Mouse (Mus musculus): ENCODE measurements around the gene Lypd3. TPM values are rescaled to one million over a fixed set of nuclear protein-coding genes. Genes with fewer than 3 reads are reported as not detected.

Lypd3 gene
- total RNA-seq (2015; ENCODE audit: low replicate concordance) = not detected in 2 replicates
- not detected in 2 replicates for total RNA-seq (2017; ENCODE audit: low replicate concordance)

GRCm38 (mm10) chr7:24636264-24636663, at the start of gene Lypd3:
Gene Lypd3 (plus strand): TSS chr7:24636550.
- ATAC-seq (replicated peaks; ENCODE audit: low FRiP score, poor library complexity, severe bottlenecking) = no peak

DNA sequence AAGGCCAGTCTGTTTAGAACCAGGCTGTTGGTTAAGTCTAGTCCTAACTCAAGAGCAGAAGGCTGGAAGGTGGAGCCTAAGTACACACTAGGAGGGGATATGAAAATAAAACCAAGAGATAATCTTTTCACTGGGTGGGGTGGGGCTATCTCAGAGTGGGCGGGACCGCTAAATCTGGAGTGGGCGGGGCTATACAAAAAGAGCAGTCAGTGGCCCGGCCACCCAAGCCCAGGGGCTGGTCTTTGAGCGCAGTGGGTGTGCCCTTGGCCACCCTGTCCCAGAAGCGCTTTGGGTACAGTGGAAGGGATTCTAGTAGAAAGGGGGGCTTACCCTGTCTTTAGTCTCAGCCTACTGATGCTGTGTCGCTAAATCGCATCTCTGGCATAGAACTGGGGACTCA, 49.5 kb upstream of the Lypd3 start:
- no peak for ATAC-seq (replicated peaks; ENCODE audit: low FRiP score, poor library complexity, severe bottlenecking)

GRCm38 (mm10) chr7:24587330-24588105, 48.8 kb upstream of the Lypd3 start, which contains the start of the genes Ethe1 and Zfp575:
Gene Ethe1 (plus strand): TSS chr7:24587543.
Gene Zfp575 (minus strand): TSS chr7:24587641.
- ATAC-seq (replicated peaks; ENCODE audit: low FRiP score, poor library complexity, severe bottlenecking) = no peak

GRCm38 (mm10) chr7:24588336-24588735, 48.0 kb upstream of the Lypd3 start:
- ATAC-seq (replicated peaks; ENCODE audit: low FRiP score, poor library complexity, severe bottlenecking) = no peak

DNA sequence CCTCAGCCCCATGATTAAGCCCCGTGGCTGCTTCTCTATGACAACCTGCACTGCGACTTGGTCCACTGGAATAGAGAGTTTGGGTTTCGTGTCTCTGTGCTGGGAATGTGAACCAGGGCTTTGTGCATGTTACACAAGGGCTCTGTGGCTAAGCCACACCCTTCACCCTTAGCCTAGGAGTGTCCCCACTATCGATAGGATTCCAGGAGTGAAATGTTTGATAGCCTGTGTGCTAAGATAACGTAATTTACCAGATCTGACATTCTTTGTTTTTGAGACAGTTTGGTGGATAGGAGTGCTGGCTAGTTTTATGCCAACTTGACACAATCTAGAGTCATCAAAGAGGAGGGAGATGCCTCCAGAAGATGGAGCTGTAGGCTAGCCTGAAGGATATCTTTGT, 44.6 kb upstream of the Lypd3 start:
- ATAC-seq (replicated peaks; ENCODE audit: low FRiP score, poor library complexity, severe bottlenecking) = 0 out of 2 replicates have a peak, but pooled peaks have one; percentile 29

GRCm38 (mm10) chr7:24592163-24592562, 44.2 kb upstream of the Lypd3 start:
- ATAC-seq (replicated peaks; ENCODE audit: low FRiP score, poor library complexity, severe bottlenecking) = no peak

DNA sequence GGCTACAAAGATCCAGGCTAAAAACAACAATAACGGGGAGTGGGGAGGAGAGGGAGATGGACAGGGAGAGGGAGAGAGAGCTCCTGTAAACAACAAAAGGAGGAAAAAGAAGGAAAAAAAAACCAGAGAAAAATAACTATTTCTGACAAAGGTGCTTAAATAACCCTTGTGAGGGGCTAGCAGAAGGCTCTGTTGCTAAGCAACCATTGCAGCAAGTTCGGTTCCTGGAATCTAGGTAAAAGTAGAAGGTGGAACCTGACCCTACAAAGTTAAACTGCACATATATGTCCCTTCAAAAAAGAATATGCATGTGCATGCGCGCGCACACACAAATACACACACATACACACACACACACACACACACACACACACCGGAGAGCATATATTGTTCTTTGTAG, 43.6 kb upstream of the Lypd3 start:
- ATAC-seq (replicated peaks; ENCODE audit: low FRiP score, poor library complexity, severe bottlenecking) = no peak

- ATAC-seq (replicated peaks; ENCODE audit: low FRiP score, poor library complexity, severe bottlenecking) = peak; percentile 78
Measured at GRCm38 (mm10) chr7:24593621-24594308, 42.6 kb upstream of the Lypd3 start.

- no peak for ATAC-seq (replicated peaks; ENCODE audit: low FRiP score, poor library complexity, severe bottlenecking)
Measured at GRCm38 (mm10) chr7:24594309-24594803, 42.0 kb upstream of the Lypd3 start.

DNA sequence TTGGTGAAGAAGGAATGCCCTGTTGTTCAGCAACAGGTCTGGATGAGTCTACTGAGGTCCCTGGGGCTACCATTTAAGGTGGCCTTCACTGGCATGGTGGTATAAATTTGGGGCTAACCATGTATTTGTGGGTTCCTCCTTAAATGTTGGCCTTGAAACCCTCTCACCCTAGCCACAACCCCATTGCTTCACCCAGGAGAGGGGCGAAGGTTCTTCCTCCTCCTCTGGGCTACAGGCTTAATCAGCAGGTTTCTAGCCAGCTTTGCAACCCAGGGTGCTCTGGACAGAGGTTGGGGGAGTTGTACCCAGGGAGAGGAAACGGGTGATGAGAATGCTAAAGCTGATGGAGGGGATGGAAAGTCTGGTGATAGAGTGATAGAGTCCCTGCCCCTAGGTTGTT, 40.9 kb upstream of the Lypd3 start:
- ATAC-seq (replicated peaks; ENCODE audit: low FRiP score, poor library complexity, severe bottlenecking) = no peak

- ATAC-seq (replicated peaks; ENCODE audit: low FRiP score, poor library complexity, severe bottlenecking) = no peak
Measured at GRCm38 (mm10) chr7:24598121-24598520, 38.2 kb upstream of the Lypd3 start.

DNA sequence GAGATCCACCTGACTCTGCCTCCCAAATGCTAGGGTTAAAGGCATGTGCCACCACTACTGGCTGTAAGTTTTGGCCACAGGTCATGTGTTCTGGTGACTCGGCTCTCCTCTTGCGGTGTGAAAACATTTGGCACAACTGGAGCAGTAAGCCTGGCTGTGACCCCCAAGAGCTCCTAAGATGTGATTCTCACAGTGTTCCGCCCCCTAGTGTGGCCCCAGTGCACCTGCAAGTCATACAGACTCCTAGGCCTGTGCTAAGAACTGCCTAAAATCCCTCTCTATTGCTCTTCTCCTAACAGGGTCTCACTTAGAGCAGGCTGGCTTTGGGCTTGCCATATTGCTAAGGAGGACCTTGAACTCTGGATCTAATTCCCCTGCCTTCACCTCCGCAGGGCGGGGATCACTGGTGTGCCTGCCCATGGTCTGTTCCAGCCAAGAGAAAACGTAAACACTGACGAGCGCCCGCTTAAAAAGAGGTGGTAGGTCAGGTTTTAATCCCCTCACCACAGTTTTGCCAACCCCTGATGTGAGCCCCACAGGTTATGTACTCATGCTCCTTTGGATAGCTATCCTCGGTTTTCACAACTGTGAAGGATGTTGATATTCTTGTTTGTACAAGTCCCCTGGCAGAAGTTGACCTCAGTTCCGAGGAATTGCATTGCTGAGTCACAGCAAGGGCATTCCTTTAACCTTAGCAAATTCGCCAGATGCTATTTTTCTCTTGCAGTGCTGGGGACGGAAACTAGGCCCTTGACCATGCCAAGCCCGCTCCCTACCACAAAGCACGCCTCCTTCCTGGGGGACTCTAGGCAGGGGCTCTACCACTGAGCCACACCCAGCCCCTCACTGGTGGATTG, 36.9 kb upstream of the Lypd3 start:
- no peak for ATAC-seq (replicated peaks; ENCODE audit: low FRiP score, poor library complexity, severe bottlenecking)

DNA sequence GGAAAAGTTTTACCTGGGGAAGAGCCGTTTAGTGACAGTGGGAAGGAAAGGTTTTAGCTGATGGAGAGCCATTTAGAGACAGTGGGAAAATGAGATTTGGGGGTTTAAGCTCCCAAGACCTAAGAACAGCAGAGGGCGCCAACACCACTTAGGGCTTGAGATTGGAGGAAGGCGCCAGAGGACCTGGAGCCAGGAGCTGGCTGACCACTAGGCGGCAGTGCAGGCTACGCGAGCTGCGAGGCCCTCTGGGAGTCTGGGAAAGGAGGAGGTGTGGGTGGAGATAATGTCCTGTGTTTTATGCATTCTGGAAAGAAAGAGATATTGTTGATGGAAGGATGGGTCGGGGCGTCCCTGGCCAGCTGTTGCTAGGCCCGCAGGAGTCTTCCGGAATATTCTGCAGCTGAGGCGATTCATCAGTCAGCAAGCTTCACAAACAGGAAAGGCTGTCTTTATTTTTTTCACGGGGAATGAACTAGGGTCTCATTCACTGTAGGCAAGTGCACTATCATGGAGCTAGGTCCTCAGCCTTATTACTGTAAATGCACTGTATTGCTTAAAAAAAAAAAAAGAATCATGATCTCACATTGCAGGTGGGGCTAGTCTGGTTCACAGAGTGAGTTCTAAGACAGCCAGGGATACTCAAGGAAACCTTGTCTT, 35.3 kb upstream of the Lypd3 start:
- peak; percentile 96 for ATAC-seq (replicated peaks; ENCODE audit: low FRiP score, poor library complexity, severe bottlenecking)

DNA sequence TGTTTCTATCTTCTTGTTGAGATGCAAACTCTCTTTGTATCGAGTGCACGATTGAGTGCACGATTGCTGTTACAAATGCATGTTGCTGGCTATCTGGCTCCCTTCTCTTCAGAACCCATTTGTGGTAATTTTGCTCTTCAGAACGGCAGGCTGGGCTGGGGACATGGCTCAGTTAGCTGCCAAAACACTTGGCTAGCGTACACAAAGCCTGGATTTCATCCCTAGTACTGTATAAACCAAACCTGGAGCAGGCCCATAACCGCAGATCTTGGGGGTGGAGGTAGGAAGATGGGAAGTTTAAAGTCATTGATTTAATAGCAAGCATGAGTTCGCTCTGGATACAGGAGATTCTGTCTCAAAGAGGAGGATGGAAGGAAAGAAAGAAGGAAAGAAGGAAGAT, 30.8 kb upstream of the Lypd3 start:
- no peak for ATAC-seq (replicated peaks; ENCODE audit: low FRiP score, poor library complexity, severe bottlenecking)

DNA sequence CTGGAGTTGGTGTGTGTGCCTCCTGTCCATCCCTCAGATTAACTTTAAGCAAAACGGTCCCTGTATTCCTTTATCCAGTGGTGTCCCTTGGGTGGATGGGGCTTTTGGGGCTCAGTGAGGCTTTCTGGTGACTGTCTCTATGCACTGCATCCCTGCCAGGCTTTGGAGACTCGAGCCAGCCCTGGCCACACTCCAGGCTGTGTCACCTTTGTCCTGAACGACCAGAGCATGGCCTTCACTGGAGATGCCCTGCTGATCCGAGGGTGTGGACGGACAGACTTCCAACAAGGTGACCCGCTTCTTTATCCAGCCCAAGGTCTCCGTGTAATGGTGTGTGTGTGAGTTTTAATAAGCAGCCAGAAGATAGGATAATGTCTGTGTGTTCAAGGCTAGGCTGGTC, 30.3 kb upstream of the Lypd3 start:
- ATAC-seq (replicated peaks; ENCODE audit: low FRiP score, poor library complexity, severe bottlenecking) = no peak

- no peak for ATAC-seq (replicated peaks; ENCODE audit: low FRiP score, poor library complexity, severe bottlenecking)
Measured at GRCm38 (mm10) chr7:24608017-24608416, 28.3 kb upstream of the Lypd3 start.

DNA sequence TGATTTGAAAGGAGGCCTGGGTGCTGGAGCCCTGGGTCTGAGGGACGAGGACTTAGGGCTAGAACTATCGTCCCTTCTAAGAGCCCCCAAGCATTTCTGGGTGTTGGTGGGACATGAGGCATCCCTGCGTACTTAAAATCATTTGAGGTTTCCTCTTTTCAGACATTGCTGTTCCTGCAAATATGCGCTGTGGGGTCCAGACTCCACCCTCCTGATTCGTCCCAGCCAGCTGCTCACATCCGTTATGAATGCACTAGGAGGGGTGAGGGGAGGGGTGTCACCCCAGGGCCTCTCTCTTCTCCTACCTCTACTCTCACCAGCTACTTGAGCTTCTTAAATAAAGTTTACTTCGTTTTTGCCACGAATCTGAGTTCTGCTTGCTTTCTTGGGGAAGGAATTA, 27.8 kb upstream of the Lypd3 start:
- ATAC-seq (replicated peaks; ENCODE audit: low FRiP score, poor library complexity, severe bottlenecking) = no peak

- no peak for ATAC-seq (replicated peaks; ENCODE audit: low FRiP score, poor library complexity, severe bottlenecking)
Measured at GRCm38 (mm10) chr7:24610144-24610878, 26.0 kb upstream of the Lypd3 start, which contains the start of gene Phldb3. Gene Phldb3 (plus strand): TSS chr7:24610763.
